Mouse (Mus musculus) hindbrain, postnatal 0 days (tissue): ENCODE data around the gene Trmt2a. TPM values are rescaled to one million over a fixed set of nuclear protein-coding genes. Genes with fewer than 3 reads are reported as not detected.
"Not testable (repeated sequence)": the region's sequence is repeated elsewhere in the genome, so short reads cannot be mapped to it uniquely, and the experiment has no call there.

Source experiments
- ATAC-seq: fragments of 200-750 bp; cut with Nextera tagmentation; 2 replicates; pipeline ENCODE4 v1.8.0; 2017; ENCODE audit warnings: mild to moderate bottlenecking, moderate TSS enrichment, moderate library complexity
- DNase-seq: peaks from one replicate; pipeline ENCODE4 v3.0.0-alpha.2; 2015; ENCODE audit warnings: low spot score
- H3K27ac ChIP-seq: fragments of 300-500 bp; sonication (generic); 2 replicates; pipeline ENCODE4 v1.5.1; 2014; ENCODE audit warnings: mild to moderate bottlenecking
- H3K27me3 ChIP-seq: fragments of 300-500 bp; sonication (generic); 2 replicates; pipeline ENCODE4 v1.6.1; 2014; ENCODE audit warnings: low read length, mixed read lengths; ENCODE audit not compliant: insufficient read depth
- H3K36me3 ChIP-seq: fragments of 300-500 bp; sonication (generic); 2 replicates; pipeline ENCODE4 v1.6.1; 2014; ENCODE audit warnings: low read length, mixed read lengths; ENCODE audit not compliant: insufficient read depth
- H3K4me1 ChIP-seq: fragments of 300-500 bp; sonication (generic); 2 replicates; pipeline ENCODE4 v1.6.1; 2014; ENCODE audit warnings: antibody characterized with exemption, low read length, mixed read lengths; ENCODE audit not compliant: insufficient read depth
- H3K4me2 ChIP-seq: fragments of 300-500 bp; sonication (generic); 2 replicates; pipeline ENCODE4 v1.6.1; 2014; ENCODE audit warnings: low read depth, mild to moderate bottlenecking, low read length, moderate library complexity, mixed read lengths
- H3K4me3 ChIP-seq: fragments of 300-500 bp; sonication (generic); 2 replicates; pipeline ENCODE4 v1.5.1; 2014; ENCODE audit warnings: low read length
- H3K9ac ChIP-seq: fragments of 300-500 bp; sonication (generic); replicated peaks from 2 replicates; pipeline ENCODE4 v1.6.1; 2014; ENCODE audit warnings: mild to moderate bottlenecking, low read length, moderate library complexity, mixed read lengths
- H3K9me3 ChIP-seq: fragments of 300-500 bp; sonication (generic); 2 replicates; pipeline ENCODE4 v1.6.1; 2016; ENCODE audit warnings: low read length, mixed read lengths
- CTCF ChIP-seq: IDR thresholded peaks from 2 replicates; pipeline ENCODE4 v1.5.1; 2016; ENCODE audit warnings: antibody characterized with exemption, control low read depth, low read depth
- WGBS: fragments of 180-500 bp; shearing (Covaris S2); extraction: QIAGEN DNeasy Blood & Tissue Kit; methylation state at CpG from one replicate; pipeline ENCODE4 v1.1.7; 2014; 5-methylcytosine and 5-hydroxymethylcytosine counted together
- microRNA counts: library from miRNA; unstranded; fragments of <30 nt; microRNA quantifications from one replicate; lab custom pipeline; 2015
- microRNA-seq, 2 experiments: library from miRNA; unstranded; fragments of <30 nt; microRNA quantifications; one replicate each; pipeline ENCODE4; 2016
- polyA plus RNA-seq: library from polyadenylated mRNA; unstranded; fragments of >200 nt; fragmentation: Nextera tagmentation; extraction: Ambion mirVana; gene quantifications from 2 replicates; pipeline ENCODE4 v1.2.1, GENCODE M21; 2015
- total RNA-seq: library from RNA; depleted of rRNA; stranded (reverse); fragments of >200 nt; gene quantifications from 2 replicates; pipeline ENCODE4 v1.2.3, GENCODE M21; 2014; rRNA removed

Gene Trmt2a
- total and polyA plus RNA-seq, 2 experiments from 2014 or later, result 61.4 to 67.8 TPM

DNA sequence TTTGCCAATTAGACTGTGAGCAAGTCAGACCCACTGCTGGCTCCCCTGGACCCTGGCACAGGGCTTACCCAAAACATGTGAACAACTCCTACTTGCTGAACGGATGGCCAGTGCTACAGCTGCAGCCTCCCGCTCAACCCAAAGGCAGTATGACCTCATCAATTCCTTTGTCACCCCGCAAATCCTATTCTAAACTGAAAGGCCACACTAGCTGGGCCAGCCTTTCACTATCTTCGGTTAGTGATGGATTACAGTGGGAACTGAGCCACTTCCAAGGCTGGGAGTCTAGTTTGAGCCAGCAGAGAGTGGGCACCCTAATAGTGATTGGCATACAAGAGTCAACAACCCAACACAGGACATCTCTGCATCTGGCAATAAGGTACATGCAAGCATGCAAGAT, 39.7 kb downstream of the Trmt2a start:
- no peaks in the 10 kb centered on the region for H3K9me3 ChIP-seq
- peak overlapping the region; percentile 97 for H3K9ac ChIP-seq
- TF ChIP-seq CTCF, result no peak
- H3K4me2 ChIP-seq, result peak overlapping the region; percentile 93
- H3K27me3 ChIP-seq, result no peaks in the 10 kb centered on the region
- 3% methylated on average over 4 of the region's 4 CpGs for WGBS
- peaks cover 13% of the 10 kb centered on the region; the same call in 1 of the 2 replicates for H3K36me3 ChIP-seq
- ATAC-seq (no peak), DNase-seq (peak; percentile 44)
- peak overlapping the region; percentile 89 for H3K27ac ChIP-seq
- peak overlapping the region; percentile 94 for H3K4me3 ChIP-seq
- H3K4me1 ChIP-seq, result peaks cover 13% of the 10 kb centered on the region

DNA sequence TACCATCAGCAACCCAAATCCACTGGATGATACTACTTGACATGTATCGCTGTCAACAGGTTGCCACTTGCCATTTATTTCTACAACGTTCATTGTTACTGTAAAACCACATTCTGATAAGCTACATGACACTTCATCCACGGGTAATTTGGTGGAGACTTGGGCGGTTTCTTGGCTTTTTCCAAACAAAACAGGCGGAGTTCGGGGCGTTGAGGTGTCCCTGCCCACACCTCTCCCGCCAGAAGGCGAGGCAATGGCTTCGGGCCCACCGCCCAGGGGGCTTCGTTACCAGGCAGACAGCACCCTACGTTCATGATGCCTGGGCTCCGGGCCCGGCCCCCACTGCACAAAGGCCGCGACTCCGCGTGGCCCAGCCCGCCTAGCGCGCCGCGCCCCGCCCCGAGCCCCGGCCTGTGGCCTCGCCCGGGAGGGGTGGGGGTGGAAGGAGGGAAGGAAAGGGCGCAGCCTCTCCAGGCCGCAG, 40.1 kb downstream of the Trmt2a start:
- Histone ChIP-seq H3K4me1 (peaks cover 13% of the 10 kb centered on the region), H3K27me3 (no peaks in the 10 kb centered on the region), H3K27ac (peak overlapping the region; percentile 89), H3K4me2 (peak overlapping the region; percentile 93), H3K4me3 (peak overlapping the region; percentile 94), H3K9ac (peak overlapping the region; percentile 97), H3K36me3 (peaks cover 9% of the 10 kb centered on the region; the same call in 1 of the 2 replicates), H3K9me3 (no peaks in the 10 kb centered on the region)
- no peak for TF ChIP-seq CTCF
- peak; percentile 69 for DNase-seq
- WGBS, result under 1% methylated on average over 27 of the region's 31 CpGs
- ATAC-seq, result peak; percentile 78

GRCm38 (mm10) chr16:18289067-18289588, 40.6 kb downstream of the Trmt2a start, which contains the start of gene Dgcr8:
TSS of gene Dgcr8 (minus strand) at chr16:18289246.
- Histone ChIP-seq H3K27ac (peak within 1 kb of the TSS; percentile 89), H3K36me3 (peaks cover 4% of the 10 kb centered on the region; the same call in 1 of the 2 replicates), H3K4me1 (peaks cover 13% of the 10 kb centered on the region), H3K9ac (peak within 1 kb of the TSS; percentile 97), H3K4me2 (peak within 1 kb of the TSS; percentile 93), H3K27me3 (no peaks in the 10 kb centered on the region), H3K4me3 (peak within 1 kb of the TSS; percentile 94), H3K9me3 (no peaks in the 10 kb centered on the region)
- DNase-seq (peak; percentile 99), ATAC-seq (peak; percentile 99)
- no peak for TF ChIP-seq CTCF
- WGBS, result 4% methylated on average over 58 of the region's 71 CpGs

GRCm38 (mm10) chr16:18289614-18290013, 41.1 kb downstream of the Trmt2a start:
- peak overlapping the region; percentile 43; the same call in 1 of the 2 replicates for H3K4me2 ChIP-seq
- not testable (repeated sequence) for DNase-seq, H3K9me3 ChIP-seq, H3K27me3 ChIP-seq, H3K27ac ChIP-seq, H3K36me3 ChIP-seq, ATAC-seq
- 9% methylated on average over 6 of the region's 10 CpGs for WGBS
- peaks cover 13% of the 10 kb centered on the region for H3K4me1 ChIP-seq
- H3K4me3 ChIP-seq, result peak overlapping the region; percentile 94
- 0 out of 2 replicates have a peak overlapping the region, but pooled peaks have one; percentile 97 for H3K9ac ChIP-seq

MicroRNAs within 50 kb of the gene (microRNA counts, 519-probe panel; counts per million panel counts)
- microRNA mmu-miR-1306 (lab: Ali Mortazavi, UCI), result 1,630 counts per million, percentile 20 among the panel's probes with 10 or more counts

Small RNA genes lying within 50 kb of the gene (microRNA-seq; reads per million reads assigned to microRNA genes)
- gene Gm24572 (0.35 to 1.1 reads per million in 2 experiments), gene Mir1306 (127 to 158 reads per million in 2 experiments)

Other genes starting within 250 kb of the Trmt2a start
- gene Dgcr6, start 195.8 kb upstream of the Trmt2a start, total RNA-seq, result 59.5 and 74.4 TPM in 2 replicates
- 169 and 173 TPM in 2 replicates for gene Dgcr6, start 195.8 kb upstream of the Trmt2a start, polyA plus RNA-seq
- 10.6 and 16.7 TPM in 2 replicates for gene Prodh, start 158.5 kb upstream of the Trmt2a start, total RNA-seq
- gene Prodh, start 158.5 kb upstream of the Trmt2a start, polyA plus RNA-seq, result 7.4 and 8.7 TPM in 2 replicates
- 38.2 and 55.7 TPM in 2 replicates for gene Rtn4r, start 121.0 kb upstream of the Trmt2a start, total RNA-seq
- 20.4 and 23.1 TPM in 2 replicates for gene Rtn4r, start 121.0 kb upstream of the Trmt2a start, polyA plus RNA-seq
- not detected in 2 replicates for gene Ccdc188, start 30.8 kb upstream of the Trmt2a start, total RNA-seq
- gene Ccdc188, start 30.8 kb upstream of the Trmt2a start, polyA plus RNA-seq, result not detected in 2 replicates
- gene Zdhhc8, start 13.5 kb upstream of the Trmt2a start, total RNA-seq, result 32.0 and 34.0 TPM in 2 replicates
- 13.3 and 14.5 TPM in 2 replicates for gene Zdhhc8, start 13.5 kb upstream of the Trmt2a start, polyA plus RNA-seq
- 110 and 127 TPM in 2 replicates for gene Ranbp1, start 53 bp downstream of the Trmt2a start, total RNA-seq
- 426 and 453 TPM in 2 replicates for gene Ranbp1, start 53 bp downstream of the Trmt2a start, polyA plus RNA-seq
- gene Gm49776, start 9.6 kb downstream of the Trmt2a start, total RNA-seq, result not detected in 2 replicates
- 1.1 and 3.1 TPM in 2 replicates for gene Gm49776, start 9.6 kb downstream of the Trmt2a start, polyA plus RNA-seq
- 39.9 and 43.4 TPM in 2 replicates for gene Dgcr8, start 40.6 kb downstream of the Trmt2a start, total RNA-seq
- 19.1 and 20.8 TPM in 2 replicates for gene Dgcr8, start 40.6 kb downstream of the Trmt2a start, polyA plus RNA-seq
- gene Tango2, start 99.4 kb downstream of the Trmt2a start, total RNA-seq, result 43.5 and 63.3 TPM in 2 replicates
- 95.6 and 99.2 TPM in 2 replicates for gene Tango2, start 99.4 kb downstream of the Trmt2a start, polyA plus RNA-seq
- 168 and 180 TPM in 2 replicates for gene Arvcf, start 99.5 kb downstream of the Trmt2a start, total RNA-seq
- gene Arvcf, start 99.5 kb downstream of the Trmt2a start, polyA plus RNA-seq, result 46.3 and 48.9 TPM in 2 replicates
- gene Txnrd2, start 177.7 kb downstream of the Trmt2a start, total RNA-seq, result 17.9 and 23.1 TPM in 2 replicates
- gene Txnrd2, start 177.7 kb downstream of the Trmt2a start, polyA plus RNA-seq, result 37.6 and 41.8 TPM in 2 replicates
- 82.8 and 88.9 TPM in 2 replicates for gene Comt, start 178.2 kb downstream of the Trmt2a start, total RNA-seq
- 94.3 and 102 TPM in 2 replicates for gene Comt, start 178.2 kb downstream of the Trmt2a start, polyA plus RNA-seq